Mouse (Mus musculus): ENCODE results near the gene B4galnt4. TPM values are rescaled to one million over a fixed set of nuclear protein-coding genes. Genes with fewer than 3 reads are reported as not detected.

Gene B4galnt4
- polyA plus RNA-seq, 1 experiment, result not detected

- no peak for TF ChIP-seq GATA1 (IDR thresholded peaks at IDR 0.05; ENCODE audit: low read length)
Measured at GRCm38 (mm10) chr7:141120605-141121004, 59.7 kb downstream of the B4galnt4 start.

- TF ChIP-seq GATA1 (IDR thresholded peaks at IDR 0.05; ENCODE audit: low read length), result no peak
Measured at GRCm38 (mm10) chr7:141121051-141121531, 60.2 kb downstream of the B4galnt4 start.

Other genes with a start within 250 kb of the B4galnt4 start
- gene Zfp941, start 238.9 kb upstream of the B4galnt4 start, polyA plus RNA-seq (2012), result not detected in 2 replicates
- not detected in 2 replicates for gene Urah, start 226.1 kb upstream of the B4galnt4 start, polyA plus RNA-seq (2012)
- not detected in 2 replicates for gene Scgb1c1, start 215.6 kb upstream of the B4galnt4 start, polyA plus RNA-seq (2012)
- gene Odf3, start 213.3 kb upstream of the B4galnt4 start, polyA plus RNA-seq (2012), result 0.06 TPM in 1 of 2 replicates, not detected in the other
- 0.18 and 0.99 TPM in 2 replicates for gene Gm45785, start 204.8 kb upstream of the B4galnt4 start, polyA plus RNA-seq (2012)
- gene Ric8a, start 204.1 kb upstream of the B4galnt4 start, polyA plus RNA-seq (2012), result 39.1 and 49.2 TPM in 2 replicates
- 3.2 and 3.9 TPM in 2 replicates for gene Bet1l, start 203.5 kb upstream of the B4galnt4 start, polyA plus RNA-seq (2012)
- 50.0 and 92.4 TPM in 2 replicates for gene Psmd13, start 179.1 kb upstream of the B4galnt4 start, polyA plus RNA-seq (2012)
- gene Sirt3, start 178.8 kb upstream of the B4galnt4 start, polyA plus RNA-seq (2012), result 25.4 and 38.9 TPM in 2 replicates
- not detected in 2 replicates for gene Cox8b, start 160.7 kb upstream of the B4galnt4 start, polyA plus RNA-seq (2012)
- not detected in 2 replicates for gene Nlrp6, start 140.2 kb upstream of the B4galnt4 start, polyA plus RNA-seq (2012)
- gene Pgghg, start 119.7 kb upstream of the B4galnt4 start, polyA plus RNA-seq (2012), result 6.3 and 7.2 TPM in 2 replicates
- gene Ifitm5, start 110.8 kb upstream of the B4galnt4 start, polyA plus RNA-seq (2012), result 0.43 and 0.61 TPM in 2 replicates
- gene Gm45717, start 105.2 kb upstream of the B4galnt4 start, polyA plus RNA-seq (2012), result not detected in 2 replicates
- 234 and 285 TPM in 2 replicates for gene Ifitm2, start 105.1 kb upstream of the B4galnt4 start, polyA plus RNA-seq (2012)
- 0.08 and 0.26 TPM in 2 replicates for gene Ifitm1, start 93.9 kb upstream of the B4galnt4 start, polyA plus RNA-seq (2012)
- not detected in 2 replicates for gene Ifitm3, start 50.3 kb upstream of the B4galnt4 start, polyA plus RNA-seq (2012)
- not detected in 2 replicates for gene Ifitm6, start 43.2 kb upstream of the B4galnt4 start, polyA plus RNA-seq (2012)
- gene Gm17387, start 32.0 kb upstream of the B4galnt4 start, polyA plus RNA-seq (2012), result not detected in 2 replicates
- 0.05 TPM in 1 of 2 replicates, not detected in the other for gene Pkp3, start 17.1 kb downstream of the B4galnt4 start, polyA plus RNA-seq (2012)
- 7.2 and 9.5 TPM in 2 replicates for gene Sigirr, start 39.5 kb downstream of the B4galnt4 start, polyA plus RNA-seq (2012)
- not detected in 2 replicates for gene Ano9, start 56.7 kb downstream of the B4galnt4 start, polyA plus RNA-seq (2012)
- gene Ptdss2, start 61.3 kb downstream of the B4galnt4 start, polyA plus RNA-seq (2012), result 49.9 and 62.6 TPM in 2 replicates
- 1.5 and 14.6 TPM in 2 replicates for gene Rnh1, start 111.8 kb downstream of the B4galnt4 start, polyA plus RNA-seq (2012)
- gene Hras, start 132.9 kb downstream of the B4galnt4 start, polyA plus RNA-seq (2012), result 46.6 and 52.7 TPM in 2 replicates
- 2.4 and 3.1 TPM in 2 replicates for gene Lrrc56, start 133.1 kb downstream of the B4galnt4 start, polyA plus RNA-seq (2012)
- 0.08 and 0.10 TPM in 2 replicates for gene Lmntd2, start 153.0 kb downstream of the B4galnt4 start, polyA plus RNA-seq (2012)
- 12.7 and 20.3 TPM in 2 replicates for gene Rassf7, start 154.8 kb downstream of the B4galnt4 start, polyA plus RNA-seq (2012)
- gene Phrf1, start 167.7 kb downstream of the B4galnt4 start, polyA plus RNA-seq (2012), result 132 and 133 TPM in 2 replicates
- 24.4 and 30.7 TPM in 2 replicates for gene Irf7, start 205.4 kb downstream of the B4galnt4 start, polyA plus RNA-seq (2012)
- not detected in 2 replicates for gene Cdhr5, start 215.7 kb downstream of the B4galnt4 start, polyA plus RNA-seq (2012)
- gene Sct, start 218.0 kb downstream of the B4galnt4 start, polyA plus RNA-seq (2012), result not detected in 2 replicates
- 0.03 TPM in 1 of 2 replicates, not detected in the other for gene Drd4, start 230.9 kb downstream of the B4galnt4 start, polyA plus RNA-seq (2012)

Measured in G1E-ER4 (cell line).